Mouse (Mus musculus) cortical plate, adult 2 months (tissue): ENCODE data around the gene Xpo4. TPM values are rescaled to one million over a fixed set of nuclear protein-coding genes. Genes with fewer than 3 reads are reported as not detected.

Experiments
- H3K27ac ChIP-seq: fragments of 200-500 bp; 2 replicates; pipeline ENCODE4 v1.5.1; 2012; ENCODE audit warnings: low read length, control low read depth, inconsistent platforms; ENCODE audit not compliant: insufficient read depth
- H3K4me1 ChIP-seq: fragments of 200-500 bp; 2 replicates; pipeline ENCODE4 v1.6.1; 2011; ENCODE audit warnings: low read length; ENCODE audit not compliant: control insufficient read depth, insufficient read depth
- H3K4me3 ChIP-seq: fragments of 200-500 bp; 2 replicates; pipeline ENCODE4 v1.5.1; 2011; ENCODE audit warnings: mild to moderate bottlenecking, low read length, control low read depth; ENCODE audit not compliant: insufficient read depth
- CTCF ChIP-seq: fragments of 200-500 bp; IDR thresholded peaks from 2 replicates; pipeline ENCODE4 v1.5.1; 2011; ENCODE audit warnings: mild to moderate bottlenecking, control low read depth, low read length; ENCODE audit not compliant: insufficient read depth; ENCODE audit errors: extremely low read depth
- POLR2A ChIP-seq: fragments of 200-500 bp; IDR thresholded peaks from 2 replicates; pipeline ENCODE4 v1.6.1; 2011; ENCODE audit warnings: mild to moderate bottlenecking, low read length, control low read depth; ENCODE audit not compliant: insufficient read depth; ENCODE audit errors: extremely low read depth
- polyA plus RNA-seq: library from polyadenylated mRNA; depleted of rRNA; stranded (reverse); fragments of >200 nt; gene quantifications from 2 replicates; pipeline ENCODE4 v1.2.3, GENCODE M21; 2012

Gene Xpo4
- polyA plus RNA-seq, 1 experiment = 7.1 TPM

- no peak overlapping the region for H3K4me3 ChIP-seq
- no peak for TF ChIP-seq CTCF
- no peak for TF ChIP-seq POLR2A
- peaks cover under 1% of the 10 kb centered on the region; the same call in 1 of the 2 replicates for H3K4me1 ChIP-seq
Observed at GRCm38 (mm10) chr14:57546131-57546530, 119.1 kb downstream of the Xpo4 start.

DNA sequence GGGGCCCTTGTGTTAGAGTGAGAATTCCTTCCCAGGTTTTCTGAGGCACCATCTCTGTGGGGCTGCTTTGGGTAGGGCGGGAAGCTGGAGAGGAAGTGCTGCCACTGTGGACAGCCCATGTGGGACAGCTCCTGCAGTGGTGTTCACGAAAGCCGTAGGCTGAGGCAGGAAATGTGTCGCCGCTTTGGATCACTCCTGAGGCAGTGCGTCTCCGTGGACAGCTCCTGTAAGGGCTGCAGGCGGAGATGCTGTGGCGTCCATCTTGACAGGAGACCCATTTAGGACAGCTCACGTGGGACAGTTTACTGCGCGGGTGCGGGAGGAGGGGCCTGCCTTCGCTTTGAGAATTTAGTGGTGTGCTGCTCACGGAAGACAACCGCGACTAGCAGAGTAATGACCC, 119.7 kb downstream of the Xpo4 start:
- H3K4me1 ChIP-seq = peaks cover 4% of the 10 kb centered on the region
- no peak overlapping the region for H3K27ac ChIP-seq
- no peak for TF ChIP-seq CTCF
- TF ChIP-seq POLR2A = no peak
- no peak overlapping the region for H3K4me3 ChIP-seq

More at GRCm38 (mm10) chr14:57546131-57546530, 119.1 kb downstream of the Xpo4 start:
- H3K27ac ChIP-seq = no peak overlapping the region

GRCm38 (mm10) chr14:57543420-57544039, 121.7 kb downstream of the Xpo4 start:
- H3K4me1 ChIP-seq = peaks cover 6% of the 10 kb centered on the region
- no peak overlapping the region for H3K27ac ChIP-seq
- TF ChIP-seq CTCF (no peak), POLR2A (no peak)
- no peak overlapping the region for H3K4me3 ChIP-seq

GRCm38 (mm10) chr14:57542231-57542630, 123.0 kb downstream of the Xpo4 start:
- H3K27ac ChIP-seq = no peak overlapping the region
- no peak overlapping the region for H3K4me3 ChIP-seq
- peaks cover 6% of the 10 kb centered on the region for H3K4me1 ChIP-seq
- TF ChIP-seq CTCF = no peak
- no peak for TF ChIP-seq POLR2A

- Histone ChIP-seq H3K27ac (no peak overlapping the region), H3K4me3 (no peak overlapping the region), H3K4me1 (peaks cover 9% of the 10 kb centered on the region)
- TF ChIP-seq POLR2A (no peak), CTCF (no peak)
Observed at GRCm38 (mm10) chr14:57540683-57541082, 124.5 kb downstream of the Xpo4 start.

- Histone ChIP-seq H3K27ac (no peak overlapping the region), H3K4me1 (peaks cover 15% of the 10 kb centered on the region), H3K4me3 (no peak overlapping the region)
- no peak for TF ChIP-seq POLR2A
- no peak for TF ChIP-seq CTCF
Observed at GRCm38 (mm10) chr14:57537261-57538015, 127.8 kb downstream of the Xpo4 start.

- peaks cover 15% of the 10 kb centered on the region for H3K4me1 ChIP-seq
- no peak overlapping the region for H3K4me3 ChIP-seq
- no peak overlapping the region for H3K27ac ChIP-seq
- TF ChIP-seq CTCF (no peak), POLR2A (no peak)
Observed at GRCm38 (mm10) chr14:57536820-57537219, 128.4 kb downstream of the Xpo4 start.

GRCm38 (mm10) chr14:57535646-57536045, 129.6 kb downstream of the Xpo4 start:
- Histone ChIP-seq H3K4me1 (peaks cover 11% of the 10 kb centered on the region), H3K4me3 (no peak overlapping the region), H3K27ac (no peak overlapping the region)
- no peak for TF ChIP-seq POLR2A
- TF ChIP-seq CTCF = no peak

DNA sequence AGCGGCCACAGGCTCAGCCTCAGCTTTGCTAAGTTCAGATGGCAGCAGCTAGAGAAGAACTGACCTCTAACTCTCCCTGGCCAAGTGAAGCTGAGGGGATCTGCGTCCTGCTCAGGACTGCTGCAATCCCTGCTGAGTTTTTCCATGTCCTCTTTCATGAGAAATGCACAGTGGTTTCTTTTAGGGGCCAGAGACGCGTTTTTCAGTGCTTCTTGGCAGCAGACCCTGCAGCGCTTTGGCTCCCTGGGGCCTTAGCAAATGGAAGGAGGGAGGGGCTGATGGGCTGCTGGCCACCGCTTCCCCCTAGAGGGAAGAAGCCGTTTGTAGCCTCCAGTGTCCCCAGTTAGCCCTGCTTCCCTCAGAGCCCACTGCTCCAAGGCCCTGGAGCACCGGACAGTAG, 130.3 kb downstream of the Xpo4 start:
- Histone ChIP-seq H3K4me1 (peaks cover 9% of the 10 kb centered on the region), H3K27ac (peak overlapping the region; percentile 26)
- TF ChIP-seq POLR2A = no peak
- TF ChIP-seq CTCF = no peak

DNA sequence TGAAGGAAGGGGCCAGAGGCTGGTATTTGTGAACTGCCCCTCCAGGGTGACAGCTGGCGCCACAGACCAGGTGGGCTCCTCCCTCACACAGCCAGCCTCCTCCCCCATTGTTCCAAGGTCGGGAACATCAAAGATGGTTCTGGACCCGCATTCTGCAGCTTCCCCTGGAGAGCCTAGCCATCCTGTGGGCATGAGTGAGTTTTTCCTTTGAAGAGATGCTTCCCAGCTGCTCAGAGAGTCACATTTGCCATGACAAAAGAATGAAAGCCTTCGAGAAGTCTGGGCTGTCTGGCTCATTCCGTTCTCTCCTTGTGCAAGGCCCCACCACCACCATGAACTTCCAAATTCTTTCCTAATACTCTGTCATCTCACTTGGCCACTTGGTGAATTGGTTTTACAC, 130.9 kb downstream of the Xpo4 start:
- TF ChIP-seq POLR2A = no peak
- Histone ChIP-seq H3K4me3 (no peak overlapping the region), H3K27ac (peak overlapping the region; percentile 26), H3K4me1 (peaks cover 12% of the 10 kb centered on the region)

More for the DNA sequence above, 130.3 kb downstream of the Xpo4 start:
- H3K4me3 ChIP-seq = no peak overlapping the region
